In the genomic region with DNA sequence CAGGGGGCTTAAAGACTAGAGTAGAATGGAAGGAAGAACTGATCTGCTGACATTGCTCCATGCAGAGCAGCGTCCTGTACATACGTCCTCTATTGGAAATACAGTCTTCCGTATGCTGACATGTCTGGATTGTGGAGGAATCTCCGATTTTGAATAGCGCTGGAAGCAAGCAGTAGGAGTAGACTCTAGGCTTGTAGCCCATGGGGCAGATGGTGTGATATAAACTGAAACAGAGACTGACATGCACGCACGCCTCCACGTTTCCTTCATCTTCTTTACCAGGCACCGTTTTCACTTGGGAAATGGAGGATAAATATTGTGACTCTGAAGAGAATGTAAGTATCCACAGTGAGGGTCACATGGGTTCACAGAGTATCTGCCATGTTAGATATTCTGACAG, we compare ENCODE assay signal across 20 mouse cellular contexts.
DNase-seq lines count a peak whose midpoint lies in the region; ATAC-seq and TF ChIP-seq lines count a peak whose summit lies in the region.
"Had no signal": no experiment of that assay in that cellular context is flagged by ENCODE, and none has a peak within 500 bp of the region (broad histone marks: within the 10 kb centered on the region; RNA-seq: fewer than 3 reads in every experiment).

No protein-coding gene starts in this region.

- no peak overlapping the region for H3K27ac ChIP-seq in lung, postnatal 0 days (ENCODE audit: low read length)
- no peak overlapping the region for H3K27ac ChIP-seq in liver, embryonic 11.5 days (ENCODE audit: low read depth, low read length)
- H3K27ac ChIP-seq: heart, embryonic 10.5 days; limb, embryonic 12.5 days; liver, embryonic 15.5 days; midbrain, embryonic 10.5 days; neural tube, embryonic 15.5 days had no signal

- no peak for ATAC-seq in lung, postnatal 0 days
- no peak for ATAC-seq in liver, embryonic 11.5 days (replicated peaks; ENCODE audit: low FRiP score)
- ATAC-seq: hindbrain, embryonic 16.5 days had no signal

- no peak for TF ChIP-seq POLR2A in brain, embryonic 14.5 days (IDR thresholded peaks at IDR 0.05; ENCODE audit: borderline replicate concordance, extremely low read depth, insufficient read depth, insufficient read length, poor library complexity, severe bottlenecking)

- WGBS in lung, postnatal 0 days, result 95% methylated on average over 9 of the region's 9 CpGs
- WGBS in liver, embryonic 11.5 days, result 95% methylated on average over 9 of the region's 9 CpGs

- H3K27me3 ChIP-seq in lung, postnatal 0 days (replicated peaks; ENCODE audit: insufficient read depth, low read length), result no peaks in the 10 kb centered on the region
- no peaks in the 10 kb centered on the region for H3K27me3 ChIP-seq in liver, embryonic 11.5 days (replicated peaks; ENCODE audit: control insufficient read depth, insufficient read depth, low read length)
- H3K27me3 ChIP-seq: limb, embryonic 12.5 days; liver, embryonic 15.5 days; neural tube, embryonic 15.5 days had no signal

- no peak overlapping the region for H3K9ac ChIP-seq in lung, postnatal 0 days (replicated peaks; ENCODE audit: low read depth)
- H3K9ac ChIP-seq in liver, embryonic 11.5 days (ENCODE audit: low read depth, low read length), result no peak overlapping the region
- H3K9ac ChIP-seq: limb, embryonic 12.5 days; liver, embryonic 15.5 days; neural tube, embryonic 15.5 days had no signal

- TF ChIP-seq CTCF in brain, embryonic 14.5 days (IDR thresholded peaks at IDR 0.05; ENCODE audit: borderline replicate concordance, extremely low read depth, insufficient read depth, insufficient read length), result no peak
- no peak for TF ChIP-seq CTCF in lung, postnatal 0 days (IDR thresholded peaks at IDR 0.05)

- H3K4me2 ChIP-seq in lung, postnatal 0 days (replicated peaks; ENCODE audit: low read depth, low read length), result no peak overlapping the region
- H3K4me2 ChIP-seq in liver, embryonic 11.5 days, result no peak overlapping the region
- H3K4me2 ChIP-seq: limb, embryonic 12.5 days; liver, embryonic 15.5 days; neural tube, embryonic 15.5 days had no signal

- DNase-seq in brain, embryonic 14.5 days (ENCODE audit: low read depth), result peak; percentile 71
- DNase-seq in frontal cortex, adult 2 months (ENCODE audit: extremely low spot score in 1 of 2, low spot score in 1 of 2), result peak; percentile 66 to 84
- DNase-seq in layer of hippocampus, adult 9-11 months, result peak; percentile 85
- DNase-seq in right cerebral cortex, adult 2 months (ENCODE audit: low spot score in 2 of 2), result peak; percentile 77 to 80
- DNase-seq in thymus, postnatal 36 days, result no peak
- DNase-seq in lung, postnatal 0 days (ENCODE audit: low spot score), result no peak
- DNase-seq in liver, embryonic 11.5 days (ENCODE audit: low spot score), result no peak
- no peak for DNase-seq in embryo, embryonic 10 days (ENCODE audit: low spot score)
- DNase-seq: cerebellum, adult 8-10 months; gastrocnemius, postnatal 14 days; kidney, adult 8-10 months; kidney, postnatal 36 days; retina, postnatal 1 day; thymus, adult 18-20 months had no signal

- peaks cover 18% of the 10 kb centered on the region for H3K36me3 ChIP-seq in lung, postnatal 0 days (ENCODE audit: insufficient read depth, low read length)
- H3K36me3 ChIP-seq in liver, embryonic 11.5 days (ENCODE audit: control insufficient read depth, insufficient read depth, low read length), result peaks cover 5% of the 10 kb centered on the region

- no peak for TF ChIP-seq EP300 in lung, postnatal 0 days (IDR thresholded peaks at IDR 0.05)

- no peaks in the 10 kb centered on the region for H3K9me3 ChIP-seq in lung, postnatal 0 days (ENCODE audit: low read length)
- H3K9me3 ChIP-seq in liver, embryonic 11.5 days (ENCODE audit: control insufficient read depth, low read length), result no peaks in the 10 kb centered on the region
- H3K9me3 ChIP-seq: heart, embryonic 10.5 days; limb, embryonic 12.5 days; liver, embryonic 15.5 days; midbrain, embryonic 10.5 days; neural tube, embryonic 15.5 days had no signal

- no peaks in the 10 kb centered on the region for H3K4me1 ChIP-seq in lung, postnatal 0 days (ENCODE audit: insufficient read depth, low read depth, low read length)
- H3K4me1 ChIP-seq in liver, embryonic 11.5 days (replicated peaks; ENCODE audit: control insufficient read depth, insufficient read depth, low read length), result no peaks in the 10 kb centered on the region
- H3K4me1 ChIP-seq: limb, embryonic 12.5 days; liver, embryonic 15.5 days; midbrain, embryonic 10.5 days had no signal

- no peak overlapping the region for H3K4me3 ChIP-seq in lung, postnatal 0 days (ENCODE audit: low read depth, low read length)
- no peak overlapping the region for H3K4me3 ChIP-seq in liver, embryonic 11.5 days (ENCODE audit: low read depth, low read length)
- H3K4me3 ChIP-seq: heart, embryonic 10.5 days; limb, embryonic 12.5 days; liver, embryonic 15.5 days; midbrain, embryonic 10.5 days; neural tube, embryonic 15.5 days had no signal

Comparison
In these comparisons a context has a peak if more than half of its experiments do, and no peak if none do; other contexts are left out.
1. DNase-seq: peak in brain, embryonic 14.5 days (single experiment), frontal cortex, adult 2 months (2 of 2), layer of hippocampus, adult 9-11 months (single experiment) and right cerebral cortex, adult 2 months (2 of 2); none in thymus, postnatal 36 days (0 of 2), lung, postnatal 0 days (single experiment), liver, embryonic 11.5 days (single experiment) and embryo, embryonic 10 days (single experiment).